Mouse (Mus musculus) lung, adult 2 months (tissue): Measurements from ENCODE around the gene Ptpn13. TPM values are rescaled to one million over a fixed set of nuclear protein-coding genes. Genes with fewer than 3 reads are reported as not detected.

Experiments used
- DNase-seq: peaks from one replicate; pipeline ENCODE4 v3.0.0; 2022
- H3K4me1 ChIP-seq: fragments of 200-500 bp; 2 replicates; pipeline ENCODE4 v1.6.1; 2011; ENCODE audit warnings: low read length; ENCODE audit not compliant: control insufficient read depth, insufficient read depth
- H3K4me3 ChIP-seq: fragments of 200-500 bp; replicated peaks from 2 replicates; pipeline ENCODE3; 2011; ENCODE audit warnings: low read depth, mild to moderate bottlenecking, control low read depth, low read length; ENCODE audit errors: extremely low read depth
- CTCF ChIP-seq: fragments of 200-500 bp; IDR thresholded peaks from 2 replicates; pipeline ENCODE4 v1.5.1; 2011; ENCODE audit warnings: mild to moderate bottlenecking, low read length, control low read depth; ENCODE audit not compliant: insufficient read depth
- POLR2A ChIP-seq: fragments of 200-500 bp; IDR thresholded peaks from 2 replicates; pipeline ENCODE4 v1.6.1; 2011; ENCODE audit warnings: low read depth, mild to moderate bottlenecking, control low read depth, low read length, borderline replicate concordance; ENCODE audit errors: extremely low read depth
- WGBS: fragments of 180-500 bp; shearing (Covaris S2); methylation state at CpG from one replicate; pipeline ENCODE4 v1.1.7; 2018; 5-methylcytosine and 5-hydroxymethylcytosine counted together
- polyA plus RNA-seq: library from polyadenylated mRNA; depleted of rRNA; stranded (reverse); fragments of >200 nt; gene quantifications from 2 replicates; pipeline ENCODE4 v1.2.3, GENCODE M21; 2012; rRNA removed

Ptpn13 gene
- polyA plus RNA-seq, 1 experiment, result 22.6 TPM

- no peak for TF ChIP-seq POLR2A
- no peak for DNase-seq
- Histone ChIP-seq H3K4me3 (no peak overlapping the region), H3K4me1 (no peaks in the 10 kb centered on the region)
- 76% methylated on average over 2 of the region's 2 CpGs for WGBS
These were observed 212.2 kb downstream of the Ptpn13 start for GRCm38 (mm10) chr5:103637162-103637561.

- 97% methylated on average over 1 of the region's 1 CpGs for WGBS
- no peak for DNase-seq
- Histone ChIP-seq H3K4me3 (no peak overlapping the region), H3K4me1 (peaks cover 4% of the 10 kb centered on the region)
- no peak for TF ChIP-seq CTCF
- no peak for TF ChIP-seq POLR2A
These were observed 219.2 kb downstream of the Ptpn13 start for GRCm38 (mm10) chr5:103644167-103644566.

DNA sequence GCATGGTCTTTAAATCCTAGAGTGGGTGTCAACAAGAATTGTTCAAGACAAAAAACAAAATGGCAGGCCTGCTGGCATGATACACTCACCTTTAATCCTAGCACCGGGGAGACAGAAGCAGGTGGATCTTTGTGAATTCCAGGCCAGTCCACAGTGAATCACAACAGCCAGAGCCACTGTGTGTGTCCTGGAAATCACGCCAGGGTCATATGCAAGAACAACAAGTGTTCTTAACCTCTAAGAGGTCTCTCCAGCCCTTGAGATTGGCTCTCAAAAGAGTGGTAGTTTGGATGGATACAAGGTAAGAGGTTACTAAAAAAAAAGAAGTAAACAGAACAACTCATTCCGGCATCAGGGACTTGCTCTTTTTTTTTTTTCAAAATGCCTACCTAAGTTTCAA, 222.3 kb downstream of the Ptpn13 start:
- DNase-seq, result no peak
- TF ChIP-seq CTCF (no peak), POLR2A (no peak; the same call in 1 of the 2 replicates)
- 73% methylated on average over 3 of the region's 3 CpGs for WGBS

More for the DNA sequence above, 222.3 kb downstream of the Ptpn13 start:
- Histone ChIP-seq H3K4me1 (peaks cover 4% of the 10 kb centered on the region), H3K4me3 (no peak overlapping the region)

Other genes starting within 250 kb of the Ptpn13 start
- 1.1 and 1.2 TPM in 2 replicates for gene Mapk10, start 213.9 kb upstream of the Ptpn13 start, polyA plus RNA-seq
- 18.7 and 20.6 TPM in 2 replicates for gene Slc10a6, start 204.2 kb downstream of the Ptpn13 start, polyA plus RNA-seq
- 0.16 and 0.21 TPM in 2 replicates for gene 1700016H13Rik, start 230.8 kb downstream of the Ptpn13 start, polyA plus RNA-seq